Mouse (Mus musculus): ENCODE data around the gene Hspa5. TPM values are rescaled to one million over a fixed set of nuclear protein-coding genes. Genes with fewer than 3 reads are reported as not detected.

The Hspa5 gene
- polyA plus RNA-seq, 1 experiment from 2014 or later = 846 TPM

DNA sequence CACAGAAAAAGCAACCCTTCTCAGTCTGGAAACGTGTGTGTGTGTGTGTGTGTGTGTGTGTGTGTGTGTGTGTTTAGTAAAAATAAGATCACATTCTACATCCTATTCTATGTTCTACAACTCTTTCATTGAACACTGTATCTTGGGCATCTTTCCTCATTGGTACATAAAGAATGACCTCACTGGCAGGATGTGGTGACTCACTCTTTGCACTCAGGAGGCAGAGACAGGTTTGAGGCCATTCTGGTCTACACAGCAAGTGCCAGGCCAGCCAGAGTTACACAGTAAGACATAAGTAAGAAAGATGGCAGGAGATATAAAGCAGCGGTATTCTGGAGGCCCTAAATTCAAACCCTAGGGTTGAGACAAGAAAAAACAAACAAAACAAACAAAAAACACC, 8.9 kb upstream of the Hspa5 start:
- Histone ChIP-seq H3K9me3 (ENCODE audit: control insufficient read depth, low read length) (no peaks in the 10 kb centered on the region), H3K36me3 (ENCODE audit: control insufficient read depth, insufficient read depth, low read length) (peaks cover 3% of the 10 kb centered on the region; the same call in 1 of the 2 replicates), H3K27me3 (ENCODE audit: control insufficient read depth, insufficient read depth, low read length) (no peaks in the 10 kb centered on the region), H3K9ac (ENCODE audit: low read length) (no peak overlapping the region), H3K4me1 (ENCODE audit: control insufficient read depth, insufficient read depth, low read length) (no peaks in the 10 kb centered on the region), H3K27ac (ENCODE audit: low read depth, low read length) (no peak overlapping the region), H3K4me3 (ENCODE audit: low read depth, low read length) (no peak overlapping the region), H3K4me2 (no peak overlapping the region)
- DNase-seq (ENCODE audit: low spot score, missing footprints) (no peak), ATAC-seq (ENCODE audit: low FRiP score) (no peak)
- 67% methylated on average over 2 of the region's 2 CpGs for WGBS

DNA sequence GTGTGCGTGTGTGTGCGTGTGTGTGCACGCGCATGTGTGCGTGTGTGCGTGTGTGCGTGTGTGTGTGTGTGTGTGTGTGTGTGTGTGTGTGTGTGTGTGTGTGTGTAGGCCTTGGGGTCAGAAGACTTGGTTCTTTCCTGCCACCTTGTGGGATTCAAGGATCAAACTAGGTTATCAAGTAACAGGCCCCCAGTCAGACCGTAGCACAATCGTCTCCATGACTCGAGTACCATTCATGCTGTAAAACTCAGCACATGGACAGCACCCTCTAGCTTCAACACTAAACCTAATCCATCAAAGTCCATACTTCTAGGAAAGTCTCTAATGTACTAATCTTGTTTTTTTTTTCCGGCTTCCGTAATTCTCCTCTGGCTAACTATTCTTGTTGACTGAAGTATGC, 7.0 kb upstream of the Hspa5 start:
- 75% methylated on average over 12 of the region's 12 CpGs for WGBS
- Histone ChIP-seq H3K4me3 (ENCODE audit: low read depth, low read length) (no peak overlapping the region), H3K27ac (ENCODE audit: low read depth, low read length) (no peak overlapping the region), H3K9me3 (ENCODE audit: control insufficient read depth, low read length) (no peaks in the 10 kb centered on the region), H3K9ac (ENCODE audit: low read length) (no peak overlapping the region), H3K27me3 (ENCODE audit: control insufficient read depth, insufficient read depth, low read length) (no peaks in the 10 kb centered on the region), H3K4me2 (no peak overlapping the region), H3K36me3 (ENCODE audit: control insufficient read depth, insufficient read depth, low read length) (peaks cover 3% of the 10 kb centered on the region; the same call in 1 of the 2 replicates), H3K4me1 (ENCODE audit: control insufficient read depth, insufficient read depth, low read length) (no peaks in the 10 kb centered on the region)
- ATAC-seq (ENCODE audit: low FRiP score) (no peak), DNase-seq (ENCODE audit: low spot score, missing footprints) (no peak)

- Histone ChIP-seq H3K4me2 (peak overlapping the region; percentile 63), H3K4me1 (ENCODE audit: control insufficient read depth, insufficient read depth, low read length) (peaks cover 24% of the 10 kb centered on the region)
- 94% methylated on average over 2 of the region's 2 CpGs for WGBS
These were observed 1.7 kb upstream of the Hspa5 start for GRCm38 (mm10) chr2:34770049-34770448.

GRCm38 (mm10) chr2:34770951-34771350, 819 bp upstream of the Hspa5 start:
- no peak for DNase-seq (ENCODE audit: low spot score, missing footprints)
- Histone ChIP-seq H3K4me2 (peak overlapping the region; percentile 63), H3K9ac (ENCODE audit: low read length) (peak overlapping the region; percentile 98), H3K27me3 (ENCODE audit: control insufficient read depth, insufficient read depth, low read length) (no peaks in the 10 kb centered on the region), H3K27ac (ENCODE audit: low read depth, low read length) (peak overlapping the region; percentile 86), H3K4me1 (ENCODE audit: control insufficient read depth, insufficient read depth, low read length) (peaks cover 32% of the 10 kb centered on the region), H3K36me3 (ENCODE audit: control insufficient read depth, insufficient read depth, low read length) (peaks cover 23% of the 10 kb centered on the region), H3K4me3 (ENCODE audit: low read depth, low read length) (peak overlapping the region; percentile 99), H3K9me3 (ENCODE audit: control insufficient read depth, low read length) (no peaks in the 10 kb centered on the region)
- no peak for ATAC-seq (ENCODE audit: low FRiP score)
- 5% methylated on average over 6 of the region's 6 CpGs for WGBS

More at GRCm38 (mm10) chr2:34770049-34770448, 1.7 kb upstream of the Hspa5 start:
- ATAC-seq (ENCODE audit: low FRiP score) = no peak
- H3K4me3 ChIP-seq (ENCODE audit: low read depth, low read length) = peak overlapping the region; percentile 99; the same call in 1 of the 2 replicates
- no peak overlapping the region for H3K27ac ChIP-seq (ENCODE audit: low read depth, low read length)
- no peaks in the 10 kb centered on the region for H3K9me3 ChIP-seq (ENCODE audit: control insufficient read depth, low read length)
- H3K9ac ChIP-seq (ENCODE audit: low read length) = no peak overlapping the region
- DNase-seq (ENCODE audit: low spot score, missing footprints) = no peak
- H3K36me3 ChIP-seq (ENCODE audit: control insufficient read depth, insufficient read depth, low read length) = peaks cover 16% of the 10 kb centered on the region
- no peaks in the 10 kb centered on the region for H3K27me3 ChIP-seq (ENCODE audit: control insufficient read depth, insufficient read depth, low read length)

GRCm38 (mm10) chr2:34772252-34773235, 774 bp downstream of the Hspa5 start:
- peak overlapping the region; percentile 98 for H3K9ac ChIP-seq (ENCODE audit: low read length)
- peak overlapping the region; percentile 99 for H3K4me3 ChIP-seq (ENCODE audit: low read depth, low read length)
- H3K27me3 ChIP-seq (ENCODE audit: control insufficient read depth, insufficient read depth, low read length) = no peaks in the 10 kb centered on the region
- H3K9me3 ChIP-seq (ENCODE audit: control insufficient read depth, low read length) = no peaks in the 10 kb centered on the region
- H3K4me1 ChIP-seq (ENCODE audit: control insufficient read depth, insufficient read depth, low read length) = peaks cover 37% of the 10 kb centered on the region
- peak overlapping the region; percentile 62 for H3K4me2 ChIP-seq
- H3K27ac ChIP-seq (ENCODE audit: low read depth, low read length) = peak overlapping the region; percentile 76
- ATAC-seq (ENCODE audit: low FRiP score) = no peak; the same call in 1 of the 2 replicates
- 5% methylated on average over 50 of the region's 50 CpGs for WGBS
- no peak for DNase-seq (ENCODE audit: low spot score, missing footprints)
- peaks cover 34% of the 10 kb centered on the region for H3K36me3 ChIP-seq (ENCODE audit: control insufficient read depth, insufficient read depth, low read length)

DNA sequence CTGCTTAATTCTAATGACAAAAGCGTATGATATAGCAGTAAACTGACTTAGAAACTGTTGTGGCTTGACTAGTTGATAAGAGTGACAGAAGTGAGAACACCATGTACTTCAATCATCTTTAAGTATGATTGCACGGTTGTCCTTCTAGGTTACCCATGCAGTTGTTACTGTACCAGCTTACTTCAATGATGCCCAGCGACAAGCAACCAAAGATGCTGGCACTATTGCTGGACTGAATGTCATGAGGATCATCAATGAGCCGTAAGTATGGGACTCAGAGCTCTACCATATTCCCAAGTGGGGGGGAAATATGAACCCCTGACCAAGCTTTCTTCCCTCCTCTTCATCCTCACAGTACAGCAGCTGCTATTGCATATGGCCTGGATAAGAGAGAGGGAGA, 1.9 kb downstream of the Hspa5 start:
- Histone ChIP-seq H3K27me3 (ENCODE audit: control insufficient read depth, insufficient read depth, low read length) (no peaks in the 10 kb centered on the region), H3K9ac (ENCODE audit: low read length) (0 out of 2 replicates have a peak overlapping the region, but pooled peaks have one; percentile 20), H3K4me1 (ENCODE audit: control insufficient read depth, insufficient read depth, low read length) (peaks cover 37% of the 10 kb centered on the region), H3K4me3 (ENCODE audit: low read depth, low read length) (peak overlapping the region; percentile 99; the same call in 1 of the 2 replicates), H3K9me3 (ENCODE audit: control insufficient read depth, low read length) (no peaks in the 10 kb centered on the region), H3K27ac (ENCODE audit: low read depth, low read length) (no peak overlapping the region), H3K36me3 (ENCODE audit: control insufficient read depth, insufficient read depth, low read length) (peaks cover 33% of the 10 kb centered on the region), H3K4me2 (peak overlapping the region; percentile 62)
- DNase-seq (ENCODE audit: low spot score, missing footprints) (no peak), ATAC-seq (ENCODE audit: low FRiP score) (no peak)
- 90% methylated on average over 4 of the region's 4 CpGs for WGBS

GRCm38 (mm10) chr2:34774493-34774892, 2.7 kb downstream of the Hspa5 start:
- no peak overlapping the region for H3K4me3 ChIP-seq (ENCODE audit: low read depth, low read length)
- H3K27ac ChIP-seq (ENCODE audit: low read depth, low read length) = no peak overlapping the region
- H3K36me3 ChIP-seq (ENCODE audit: control insufficient read depth, insufficient read depth, low read length) = peaks cover 33% of the 10 kb centered on the region
- H3K9me3 ChIP-seq (ENCODE audit: control insufficient read depth, low read length) = no peaks in the 10 kb centered on the region
- H3K4me2 ChIP-seq = peak overlapping the region; percentile 62
- peaks cover 37% of the 10 kb centered on the region for H3K4me1 ChIP-seq (ENCODE audit: control insufficient read depth, insufficient read depth, low read length)
- DNase-seq (ENCODE audit: low spot score, missing footprints) = no peak
- WGBS = 91% methylated on average over 6 of the region's 6 CpGs
- no peak for ATAC-seq (ENCODE audit: low FRiP score)
- H3K27me3 ChIP-seq (ENCODE audit: control insufficient read depth, insufficient read depth, low read length) = no peaks in the 10 kb centered on the region
- no peak overlapping the region for H3K9ac ChIP-seq (ENCODE audit: low read length)

GRCm38 (mm10) chr2:34777237-34777868, 5.6 kb downstream of the Hspa5 start:
- Histone ChIP-seq H3K27me3 (ENCODE audit: control insufficient read depth, insufficient read depth, low read length) (no peaks in the 10 kb centered on the region), H3K9ac (ENCODE audit: low read length) (no peak overlapping the region), H3K36me3 (ENCODE audit: control insufficient read depth, insufficient read depth, low read length) (peaks cover 37% of the 10 kb centered on the region), H3K4me2 (no peak overlapping the region), H3K4me1 (ENCODE audit: control insufficient read depth, insufficient read depth, low read length) (peaks cover 31% of the 10 kb centered on the region), H3K9me3 (ENCODE audit: control insufficient read depth, low read length) (no peaks in the 10 kb centered on the region), H3K27ac (ENCODE audit: low read depth, low read length) (no peak overlapping the region), H3K4me3 (ENCODE audit: low read depth, low read length) (no peak overlapping the region)
- DNase-seq (ENCODE audit: low spot score, missing footprints) (no peak), ATAC-seq (ENCODE audit: low FRiP score) (no peak)
- WGBS = 70% methylated on average over 1 of the region's 1 CpGs

Measured in midbrain, embryonic 11.5 days (tissue).